Mouse (Mus musculus): ENCODE results near the gene C1qtnf5. TPM values are rescaled to one million over a fixed set of nuclear protein-coding genes. Genes with fewer than 3 reads are reported as not detected.
A peak's percentile ranks its signal among the peaks of the same experiment; 100 is the strongest.

Gene C1qtnf5
- polyA plus RNA-seq, 1 experiment from 2014 or later = 5.4 TPM

GRCm38 (mm10) chr9:44096536-44096935, 10.5 kb upstream of the C1qtnf5 start:
- Histone ChIP-seq H3K9me3 (ENCODE audit: control insufficient read depth) (no peaks in the 10 kb centered on the region), H3K4me2 (replicated peaks; ENCODE audit: low read depth) (no peak overlapping the region), H3K9ac (ENCODE audit: low read depth, low read length) (no peak overlapping the region), H3K36me3 (ENCODE audit: control insufficient read depth, insufficient read depth) (peaks cover 17% of the 10 kb centered on the region), H3K27ac (ENCODE audit: low read depth, low read length) (no peak overlapping the region), H3K4me3 (ENCODE audit: low read depth, low read length) (no peak overlapping the region), H3K4me1 (replicated peaks; ENCODE audit: control insufficient read depth, insufficient read depth, low read length) (no peaks in the 10 kb centered on the region), H3K27me3 (replicated peaks; ENCODE audit: control insufficient read depth, insufficient read depth, low read length) (no peaks in the 10 kb centered on the region)
- no peak for TF ChIP-seq CTCF (IDR thresholded peaks at IDR 0.05; ENCODE audit: low read depth)
- 51% methylated on average over 9 of the region's 9 CpGs for WGBS
- no peak for ATAC-seq

- H3K4me2 ChIP-seq (replicated peaks; ENCODE audit: low read depth) = no peak within 1 kb of the TSS
- no peak for TF ChIP-seq CTCF (IDR thresholded peaks at IDR 0.05; ENCODE audit: low read depth)
Measured at GRCm38 (mm10) chr9:44101490-44101889, 5.6 kb upstream of the C1qtnf5 start, which contains the start of gene Mfrp. Mfrp (plus strand) TSS chr9:44101729.

GRCm38 (mm10) chr9:44104881-44105280, 2.2 kb upstream of the C1qtnf5 start:
- Histone ChIP-seq H3K9me3 (ENCODE audit: control insufficient read depth) (no peaks in the 10 kb centered on the region), H3K36me3 (ENCODE audit: control insufficient read depth, insufficient read depth) (peaks cover 11% of the 10 kb centered on the region; the same call in 1 of the 2 replicates), H3K27ac (ENCODE audit: low read depth, low read length) (no peak overlapping the region), H3K27me3 (replicated peaks; ENCODE audit: control insufficient read depth, insufficient read depth, low read length) (no peaks in the 10 kb centered on the region), H3K4me1 (replicated peaks; ENCODE audit: control insufficient read depth, insufficient read depth, low read length) (no peaks in the 10 kb centered on the region), H3K9ac (ENCODE audit: low read depth, low read length) (no peak overlapping the region), H3K4me3 (ENCODE audit: low read depth, low read length) (no peak overlapping the region), H3K4me2 (replicated peaks; ENCODE audit: low read depth) (no peak overlapping the region)
- no peak for TF ChIP-seq CTCF (IDR thresholded peaks at IDR 0.05; ENCODE audit: low read depth)
- WGBS = 87% methylated on average over 7 of the region's 7 CpGs
- no peak for ATAC-seq

More at GRCm38 (mm10) chr9:44101490-44101889, 5.6 kb upstream of the C1qtnf5 start, which contains the start of gene Mfrp:
- H3K9ac ChIP-seq (ENCODE audit: low read depth, low read length) = no peak within 1 kb of the TSS
- ATAC-seq = no peak
- no peaks in the 10 kb centered on the region for H3K4me1 ChIP-seq (replicated peaks; ENCODE audit: control insufficient read depth, insufficient read depth, low read length)
- H3K27ac ChIP-seq (ENCODE audit: low read depth, low read length) = no peak within 1 kb of the TSS
- H3K9me3 ChIP-seq (ENCODE audit: control insufficient read depth) = no peaks in the 10 kb centered on the region
- peaks cover 11% of the 10 kb centered on the region; the same call in 1 of the 2 replicates for H3K36me3 ChIP-seq (ENCODE audit: control insufficient read depth, insufficient read depth)
- 77% methylated on average over 9 of the region's 9 CpGs for WGBS
- no peak within 1 kb of the TSS for H3K4me3 ChIP-seq (ENCODE audit: low read depth, low read length)
- no peaks in the 10 kb centered on the region for H3K27me3 ChIP-seq (replicated peaks; ENCODE audit: control insufficient read depth, insufficient read depth, low read length)

- Histone ChIP-seq H3K4me1 (replicated peaks; ENCODE audit: control insufficient read depth, insufficient read depth, low read length) (no peaks in the 10 kb centered on the region), H3K4me3 (ENCODE audit: low read depth, low read length) (no peak overlapping the region)
- ATAC-seq = no peak
Measured at GRCm38 (mm10) chr9:44105781-44106180, 1.3 kb upstream of the C1qtnf5 start.

GRCm38 (mm10) chr9:44106182-44106581, 863 bp upstream of the C1qtnf5 start:
- Histone ChIP-seq H3K4me3 (ENCODE audit: low read depth, low read length) (no peak overlapping the region), H3K9me3 (ENCODE audit: control insufficient read depth) (no peaks in the 10 kb centered on the region), H3K4me2 (replicated peaks; ENCODE audit: low read depth) (no peak overlapping the region), H3K27ac (ENCODE audit: low read depth, low read length) (peak overlapping the region; percentile 17; the same call in 1 of the 2 replicates), H3K27me3 (replicated peaks; ENCODE audit: control insufficient read depth, insufficient read depth, low read length) (no peaks in the 10 kb centered on the region), H3K36me3 (ENCODE audit: control insufficient read depth, insufficient read depth) (peaks cover 11% of the 10 kb centered on the region; the same call in 1 of the 2 replicates), H3K9ac (ENCODE audit: low read depth, low read length) (no peak overlapping the region), H3K4me1 (replicated peaks; ENCODE audit: control insufficient read depth, insufficient read depth, low read length) (no peaks in the 10 kb centered on the region)
- 89% methylated on average over 7 of the region's 7 CpGs for WGBS
- TF ChIP-seq CTCF (IDR thresholded peaks at IDR 0.05; ENCODE audit: low read depth) = no peak
- ATAC-seq = no peak

More at GRCm38 (mm10) chr9:44105781-44106180, 1.3 kb upstream of the C1qtnf5 start:
- WGBS = 79% methylated on average over 10 of the region's 10 CpGs
- no peak overlapping the region for H3K27ac ChIP-seq (ENCODE audit: low read depth, low read length)
- no peak for TF ChIP-seq CTCF (IDR thresholded peaks at IDR 0.05; ENCODE audit: low read depth)
- H3K4me2 ChIP-seq (replicated peaks; ENCODE audit: low read depth) = no peak overlapping the region
- no peaks in the 10 kb centered on the region for H3K27me3 ChIP-seq (replicated peaks; ENCODE audit: control insufficient read depth, insufficient read depth, low read length)
- no peak overlapping the region for H3K9ac ChIP-seq (ENCODE audit: low read depth, low read length)
- no peaks in the 10 kb centered on the region for H3K9me3 ChIP-seq (ENCODE audit: control insufficient read depth)
- peaks cover 11% of the 10 kb centered on the region; the same call in 1 of the 2 replicates for H3K36me3 ChIP-seq (ENCODE audit: control insufficient read depth, insufficient read depth)

- H3K4me2 ChIP-seq (replicated peaks; ENCODE audit: low read depth) = peak overlapping the region; percentile 43; the same call in 1 of the 2 replicates
- 70% methylated on average over 4 of the region's 4 CpGs for WGBS
- no peaks in the 10 kb centered on the region for H3K4me1 ChIP-seq (replicated peaks; ENCODE audit: control insufficient read depth, insufficient read depth, low read length)
- no peak for ATAC-seq
- TF ChIP-seq CTCF (IDR thresholded peaks at IDR 0.05; ENCODE audit: low read depth) = no peak
- peak overlapping the region; percentile 17; the same call in 1 of the 2 replicates for H3K27ac ChIP-seq (ENCODE audit: low read depth, low read length)
- peaks cover 11% of the 10 kb centered on the region; the same call in 1 of the 2 replicates for H3K36me3 ChIP-seq (ENCODE audit: control insufficient read depth, insufficient read depth)
- H3K27me3 ChIP-seq (replicated peaks; ENCODE audit: control insufficient read depth, insufficient read depth, low read length) = no peaks in the 10 kb centered on the region
- no peak overlapping the region for H3K9ac ChIP-seq (ENCODE audit: low read depth, low read length)
- H3K4me3 ChIP-seq (ENCODE audit: low read depth, low read length) = no peak overlapping the region
- H3K9me3 ChIP-seq (ENCODE audit: control insufficient read depth) = no peaks in the 10 kb centered on the region
Measured at GRCm38 (mm10) chr9:44106596-44106995, 449 bp upstream of the C1qtnf5 start.

Data from intestine, postnatal 0 days (tissue).